Mouse (Mus musculus) intestine, embryonic 14.5 days (tissue): ENCODE measurements at regions not wholly inside any gene's neighbourhood (a gene's known extent, or its start where the extent isn't known, plus 50 kb on each side); places are given as distances from the start of the nearest gene placed in this dataset.

Source experiments
- ATAC-seq: fragments of 200-750 bp; cut with Nextera tagmentation; replicated peaks from 2 replicates; pipeline ENCODE4 v1.8.0; 2017; ENCODE audit warnings: low read depth, moderate number of reproducible peaks, moderate TSS enrichment, moderate library complexity; ENCODE audit not compliant: low FRiP score, low TSS enrichment
- DNase-seq: peaks from one replicate; pipeline ENCODE4 v3.0.0-alpha.2; 2018; ENCODE audit warnings: low spot score
- H3K27ac ChIP-seq: fragments of 300-500 bp; sonication (generic); 2 replicates; pipeline ENCODE4 v1.5.1; 2014; ENCODE audit warnings: low read depth, mild to moderate bottlenecking, control low read depth
- H3K27me3 ChIP-seq: fragments of 300-500 bp; sonication (generic); replicated peaks from 2 replicates; pipeline ENCODE4 v1.6.1; 2014; ENCODE audit warnings: low read length, control low read depth; ENCODE audit not compliant: control insufficient read depth, insufficient read depth
- H3K36me3 ChIP-seq: fragments of 300-500 bp; sonication (generic); 2 replicates; pipeline ENCODE4 v1.6.1; 2014; ENCODE audit warnings: low read length, control low read depth; ENCODE audit not compliant: control insufficient read depth, insufficient read depth
- H3K4me1 ChIP-seq: fragments of 300-500 bp; sonication (generic); replicated peaks from 2 replicates; pipeline ENCODE4 v1.6.1; 2014; ENCODE audit warnings: low read length, control low read depth, mixed read lengths; ENCODE audit not compliant: control insufficient read depth, insufficient read depth
- H3K4me2 ChIP-seq: fragments of 300-500 bp; sonication (generic); 2 replicates; pipeline ENCODE4 v1.6.1; 2014; ENCODE audit warnings: low read length
- H3K4me3 ChIP-seq: fragments of 300-500 bp; sonication (generic); 2 replicates; pipeline ENCODE4 v1.5.1; 2014; ENCODE audit warnings: low read depth, low read length, control low read depth, mixed read lengths
- H3K9ac ChIP-seq: fragments of 300-500 bp; sonication (generic); 2 replicates; pipeline ENCODE4 v1.6.1; 2014; ENCODE audit warnings: mild to moderate bottlenecking, low read length
- H3K9me3 ChIP-seq: fragments of 300-500 bp; sonication (generic); 2 replicates; pipeline ENCODE4 v1.6.1; 2016; ENCODE audit warnings: low read length, control low read depth; ENCODE audit not compliant: control insufficient read depth
- WGBS: fragments of 180-500 bp; shearing (Covaris S2); extraction: QIAGEN DNeasy Blood & Tissue Kit; methylation state at CpG from one replicate; pipeline ENCODE4 v1.1.7; 2014; 5-methylcytosine and 5-hydroxymethylcytosine counted together

DNA sequence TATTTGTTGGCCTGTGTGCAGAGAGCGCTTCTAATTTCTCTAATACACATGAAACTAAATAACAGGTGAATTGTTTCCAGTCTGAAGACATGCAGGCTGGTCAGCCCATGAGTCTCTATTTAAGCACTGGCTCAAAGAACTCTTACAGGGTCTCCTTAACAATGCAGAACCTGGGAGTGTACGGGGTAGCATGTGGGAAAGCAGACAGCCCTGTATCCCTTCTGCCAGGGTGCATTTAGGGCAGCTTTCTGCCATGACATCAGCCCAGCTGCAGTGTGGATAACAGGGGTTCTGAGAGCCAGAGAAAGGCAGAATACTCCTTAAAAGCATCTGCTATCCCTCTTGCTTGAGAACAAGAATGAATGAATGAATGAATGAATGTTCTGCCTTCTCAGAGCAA is 164.7 kb downstream of the Grb14 start:
- no peak for ATAC-seq
- Histone ChIP-seq H3K4me2 (no peak overlapping the region), H3K4me3 (no peak overlapping the region), H3K27me3 (no peaks in the 10 kb centered on the region), H3K4me1 (no peaks in the 10 kb centered on the region), H3K9ac (no peak overlapping the region), H3K9me3 (no peaks in the 10 kb centered on the region), H3K27ac (no peak overlapping the region), H3K36me3 (no peaks in the 10 kb centered on the region)
- WGBS: 83% methylated on average over 2 of the region's 2 CpGs
- no peak for DNase-seq

DNA sequence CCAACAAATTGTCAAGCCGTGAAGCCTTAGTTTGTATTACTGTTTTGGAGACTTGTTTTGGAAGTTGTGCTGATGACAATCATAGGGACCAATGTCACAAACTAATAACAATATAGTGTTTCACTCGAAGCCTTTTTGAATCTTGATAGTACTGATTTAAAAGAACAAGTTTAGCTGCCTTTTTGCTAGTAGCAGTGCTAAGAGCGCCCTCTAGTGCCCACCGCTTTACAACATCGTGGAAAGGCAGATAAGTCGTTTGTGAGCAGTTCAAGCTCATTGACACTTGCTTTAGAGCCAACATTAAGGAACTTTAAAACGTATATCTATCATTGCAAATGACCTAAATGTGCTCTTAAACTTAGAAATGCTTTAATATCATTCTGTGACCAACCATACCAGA is 170.9 kb downstream of the Grb14 start:
- DNase-seq: peak; percentile 89
- H3K9me3 ChIP-seq: no peaks in the 10 kb centered on the region
- no peak overlapping the region for H3K4me2 ChIP-seq
- H3K4me1 ChIP-seq: no peaks in the 10 kb centered on the region
- H3K36me3 ChIP-seq: no peaks in the 10 kb centered on the region
- WGBS: 17% methylated on average over 7 of the region's 7 CpGs
- no peak for ATAC-seq
- no peak overlapping the region for H3K4me3 ChIP-seq
- no peak overlapping the region for H3K9ac ChIP-seq
- no peaks in the 10 kb centered on the region for H3K27me3 ChIP-seq
- H3K27ac ChIP-seq: no peak overlapping the region

DNA sequence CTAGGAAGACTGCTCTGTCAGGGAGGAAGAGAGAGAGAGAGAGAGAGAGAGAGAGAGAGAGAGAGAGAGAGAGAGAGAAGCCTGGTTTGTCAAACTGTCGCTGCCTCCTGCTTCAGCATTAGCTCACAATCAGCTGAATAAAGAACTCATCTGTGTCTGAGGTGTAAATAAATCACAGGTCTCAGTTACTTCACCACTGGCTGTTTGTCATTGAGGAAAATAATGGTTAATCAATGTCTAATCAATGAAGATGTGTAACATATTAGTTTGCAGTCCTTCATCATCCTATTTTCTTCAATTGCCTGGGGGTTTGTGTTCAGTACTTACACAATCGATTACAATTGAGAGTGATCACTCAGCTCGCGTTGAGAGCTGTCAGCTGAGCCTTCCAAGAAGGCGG is 171.9 kb downstream of the Grb14 start:
- no peak for DNase-seq
- Histone ChIP-seq H3K4me1 (no peaks in the 10 kb centered on the region), H3K9ac (no peak overlapping the region), H3K27ac (no peak overlapping the region), H3K9me3 (no peaks in the 10 kb centered on the region), H3K4me3 (no peak overlapping the region), H3K27me3 (no peaks in the 10 kb centered on the region), H3K4me2 (no peak overlapping the region), H3K36me3 (no peaks in the 10 kb centered on the region)
- WGBS: 53% methylated on average over 5 of the region's 5 CpGs
- no peak for ATAC-seq

DNA sequence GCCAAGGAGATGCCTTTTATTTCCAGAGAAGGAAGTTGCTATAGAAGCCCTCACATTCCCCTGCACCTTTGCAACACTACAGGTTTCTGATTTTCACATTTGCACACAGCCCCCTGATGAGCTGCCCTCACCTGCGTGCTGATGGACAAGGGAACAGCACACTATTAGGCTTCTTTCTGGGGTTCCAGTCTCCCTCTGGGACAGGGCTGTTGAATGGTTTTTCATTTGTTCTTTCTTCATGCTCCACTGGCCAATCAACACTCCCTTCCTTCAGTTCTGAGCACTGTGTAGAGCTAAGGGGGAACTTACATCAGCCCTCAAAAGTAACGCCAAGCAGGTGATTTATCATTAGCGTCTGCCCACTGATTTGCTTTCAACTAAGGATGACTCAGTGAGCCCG is 173.7 kb downstream of the Grb14 start:
- Histone ChIP-seq H3K27me3 (no peaks in the 10 kb centered on the region), H3K27ac (no peak overlapping the region), H3K9me3 (no peaks in the 10 kb centered on the region), H3K4me3 (no peak overlapping the region), H3K36me3 (no peaks in the 10 kb centered on the region), H3K4me1 (no peaks in the 10 kb centered on the region), H3K4me2 (no peak overlapping the region), H3K9ac (no peak overlapping the region)
- ATAC-seq: no peak
- WGBS: 76% methylated on average over 4 of the region's 4 CpGs
- DNase-seq: no peak

DNA sequence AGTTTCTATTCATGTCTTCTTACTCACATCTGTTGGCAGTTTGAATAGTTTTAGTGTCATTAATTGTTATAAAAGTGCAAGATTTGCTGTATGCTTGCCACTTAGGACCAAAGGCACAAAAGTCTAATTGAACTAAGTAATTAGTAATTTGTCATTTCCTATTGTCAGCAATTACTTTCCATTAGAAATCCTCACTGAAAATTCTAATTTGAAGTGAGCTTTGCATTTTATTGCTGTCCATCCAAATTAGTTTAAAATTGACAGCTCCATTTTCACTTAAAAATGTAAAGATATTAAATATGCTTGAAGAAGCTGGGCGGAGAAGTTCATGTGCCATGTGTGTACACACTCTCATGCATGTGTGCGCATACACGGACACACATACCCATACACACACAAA is 174.1 kb downstream of the Grb14 start:
- no peak overlapping the region for H3K4me3 ChIP-seq
- DNase-seq (no peak), ATAC-seq (no peak)
- H3K9me3 ChIP-seq: no peaks in the 10 kb centered on the region
- H3K9ac ChIP-seq: no peak overlapping the region
- H3K4me1 ChIP-seq: no peaks in the 10 kb centered on the region
- no peaks in the 10 kb centered on the region for H3K36me3 ChIP-seq
- 98% methylated on average over 3 of the region's 3 CpGs for WGBS
- H3K4me2 ChIP-seq: no peak overlapping the region
- no peaks in the 10 kb centered on the region for H3K27me3 ChIP-seq
- H3K27ac ChIP-seq: no peak overlapping the region

DNA sequence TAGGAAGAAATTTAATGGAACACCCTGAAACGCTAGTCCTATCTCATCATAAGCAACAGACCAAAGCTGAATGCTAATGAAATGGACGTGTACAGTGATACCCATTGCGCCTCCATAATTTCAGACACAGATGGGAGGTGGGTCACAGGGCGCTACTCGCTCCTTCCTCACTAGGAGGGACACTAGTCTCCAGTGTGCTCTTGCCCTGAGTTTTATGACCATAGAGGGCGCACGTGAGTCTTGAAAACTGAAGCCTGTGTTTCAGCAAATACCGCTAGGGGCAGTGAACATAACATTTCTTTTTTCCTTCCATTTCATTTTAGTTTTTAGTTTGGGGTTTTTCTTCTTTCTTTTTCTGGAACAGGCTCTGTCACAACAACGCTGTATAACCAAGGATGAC is 200.3 kb downstream of the Grb14 start:
- no peaks in the 10 kb centered on the region for H3K4me1 ChIP-seq
- H3K27ac ChIP-seq: no peak overlapping the region
- no peaks in the 10 kb centered on the region for H3K36me3 ChIP-seq
- no peak for DNase-seq
- H3K9ac ChIP-seq: no peak overlapping the region
- H3K4me3 ChIP-seq: no peak overlapping the region
- H3K27me3 ChIP-seq: no peaks in the 10 kb centered on the region
- no peak for ATAC-seq
- 83% methylated on average over 9 of the region's 9 CpGs for WGBS
- no peak overlapping the region for H3K4me2 ChIP-seq
- no peaks in the 10 kb centered on the region for H3K9me3 ChIP-seq

DNA sequence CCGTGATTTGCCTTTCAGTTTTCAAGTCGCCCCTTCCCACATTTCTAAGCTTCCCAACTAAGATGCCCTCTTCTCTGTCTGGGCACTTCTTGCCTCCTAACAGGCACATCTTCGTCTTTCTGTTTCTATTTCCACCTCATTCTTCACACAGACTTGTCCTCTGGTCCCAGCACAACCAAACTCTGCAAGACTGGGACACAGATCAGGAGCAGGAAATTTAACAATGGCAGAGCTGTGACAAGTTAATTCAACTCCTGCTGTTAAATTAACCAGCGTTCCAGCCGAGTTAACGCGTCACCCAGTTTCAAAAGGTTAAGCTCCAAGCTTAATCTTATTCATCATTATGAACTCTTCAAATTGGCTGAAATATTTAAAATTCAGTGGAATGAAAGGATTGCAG is 200.9 kb downstream of the Grb14 start:
- no peak for DNase-seq
- no peak for ATAC-seq
- H3K4me1 ChIP-seq: no peaks in the 10 kb centered on the region
- WGBS: 74% methylated on average over 7 of the region's 7 CpGs
- H3K4me3 ChIP-seq: no peak overlapping the region
- no peak overlapping the region for H3K9ac ChIP-seq
- H3K27ac ChIP-seq: no peak overlapping the region
- H3K9me3 ChIP-seq: no peaks in the 10 kb centered on the region
- no peaks in the 10 kb centered on the region for H3K27me3 ChIP-seq
- no peaks in the 10 kb centered on the region for H3K36me3 ChIP-seq
- H3K4me2 ChIP-seq: no peak overlapping the region

DNA sequence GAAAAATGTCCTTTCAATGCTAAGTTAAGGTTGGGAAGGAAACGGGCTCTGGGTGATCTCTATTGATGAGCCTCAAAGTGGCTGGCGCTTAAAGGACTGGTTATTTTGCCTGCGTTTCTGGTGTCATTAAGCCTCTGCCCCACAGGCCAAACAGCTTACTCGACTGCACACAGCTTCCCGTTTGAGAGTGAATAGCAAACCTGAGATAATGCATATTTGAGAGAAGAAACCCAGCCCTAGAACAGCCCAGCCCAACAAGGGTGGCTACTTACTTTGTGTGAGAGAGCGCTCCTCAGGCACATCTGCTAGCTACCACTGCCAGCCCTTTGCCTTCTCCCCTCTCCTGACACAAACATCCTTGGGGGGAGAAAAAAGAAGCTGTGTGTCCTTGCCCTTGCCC is 201.7 kb downstream of the Grb14 start:
- DNase-seq: no peak
- Histone ChIP-seq H3K9me3 (no peaks in the 10 kb centered on the region), H3K9ac (no peak overlapping the region), H3K4me2 (no peak overlapping the region), H3K27me3 (no peaks in the 10 kb centered on the region), H3K4me1 (no peaks in the 10 kb centered on the region), H3K36me3 (no peaks in the 10 kb centered on the region), H3K27ac (no peak overlapping the region), H3K4me3 (no peak overlapping the region)
- ATAC-seq: no peak
- 52% methylated on average over 6 of the region's 6 CpGs for WGBS

DNA sequence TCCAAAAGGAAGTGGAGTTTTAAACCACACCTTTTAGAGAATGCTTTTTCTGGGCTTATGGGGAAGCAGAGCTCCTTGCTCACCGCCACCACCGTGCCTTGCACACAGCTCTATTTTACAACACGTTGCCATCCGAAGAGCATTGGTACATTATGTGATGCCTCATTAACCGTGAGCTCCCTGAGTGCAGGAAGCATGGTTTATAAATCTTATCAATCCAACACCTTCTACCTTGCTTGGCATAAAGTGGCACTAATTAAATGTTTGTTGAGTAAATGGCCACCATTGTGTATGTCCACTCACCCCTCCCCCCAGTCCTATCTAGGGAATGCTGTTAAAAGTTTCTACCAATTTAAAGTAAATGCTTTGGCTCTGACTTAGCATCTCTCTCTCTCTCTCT is 206.6 kb downstream of the Grb14 start:
- H3K4me2 ChIP-seq: no peak overlapping the region
- no peak overlapping the region for H3K4me3 ChIP-seq
- 75% methylated on average over 5 of the region's 5 CpGs for WGBS
- no peak overlapping the region for H3K27ac ChIP-seq
- no peaks in the 10 kb centered on the region for H3K27me3 ChIP-seq
- no peaks in the 10 kb centered on the region for H3K36me3 ChIP-seq
- H3K9me3 ChIP-seq: no peaks in the 10 kb centered on the region
- H3K9ac ChIP-seq: no peak overlapping the region
- no peak for DNase-seq
- no peak for ATAC-seq
- no peaks in the 10 kb centered on the region for H3K4me1 ChIP-seq
